ENCODE assay signal across 8 mouse cellular contexts in genomic region chr17:46858749-46859444, GRCm38 (mm10). TPM values are rescaled to one million over a fixed set of nuclear protein-coding genes. Genes with fewer than 3 reads are reported as not detected.
DNase-seq lines count a peak whose midpoint lies in the region; ATAC-seq and TF ChIP-seq lines count a peak whose summit lies in the region.

No protein-coding gene starts in this region.

- H3K9me3 ChIP-seq in liver, embryonic 12.5 days (replicated peaks) = no peaks in the 10 kb centered on the region

- peak overlapping the region; percentile 53 for H3K4me3 ChIP-seq in cerebellum, adult 2 months (replicated peaks; ENCODE audit: insufficient read depth, low read depth, low read length)
- peak overlapping the region; percentile 97 for H3K4me3 ChIP-seq in liver, embryonic 12.5 days

- DNase-seq in cerebellum, adult 2 months = no peak
- DNase-seq in cerebellum, adult 9-10 months = no peak
- DNase-seq in thymus, postnatal 0 days (ENCODE audit: low spot score) = peak; percentile 29
- DNase-seq in thymus, postnatal 14 days = no peak
- no peak for DNase-seq in right cerebral cortex, postnatal 4 days
- no peak for DNase-seq in layer of hippocampus, adult 9-11 months

- H3K27ac ChIP-seq in cerebellum, adult 2 months (ENCODE audit: insufficient read depth, low read length) = no peak overlapping the region
- peak overlapping the region; percentile 99 for H3K27ac ChIP-seq in liver, embryonic 12.5 days

- peak overlapping the region; percentile 100 for H3K9ac ChIP-seq in liver, embryonic 12.5 days

- no peaks in the 10 kb centered on the region for H3K36me3 ChIP-seq in liver, embryonic 12.5 days

- H3K4me1 ChIP-seq in cerebellum, adult 2 months (ENCODE audit: control insufficient read depth, insufficient read depth, low read length) = peaks cover 5% of the 10 kb centered on the region; the same call in 1 of the 2 replicates
- H3K4me1 ChIP-seq in liver, embryonic 12.5 days = peaks cover 33% of the 10 kb centered on the region

- H3K4me2 ChIP-seq in liver, embryonic 12.5 days = peak overlapping the region; percentile 74

- no peak for TF ChIP-seq CTCF in cerebellum, adult 2 months (IDR thresholded peaks at IDR 0.05; ENCODE audit: borderline replicate concordance, insufficient read depth, low read depth, low read length)

- no peak for TF ChIP-seq POLR2A in cerebellum, adult 2 months (IDR thresholded peaks at IDR 0.05; ENCODE audit: borderline replicate concordance, insufficient read depth, low read length)

- ATAC-seq in liver, embryonic 12.5 days = no peak
- ATAC-seq in frontal cortex, adult (ENCODE audit: low TSS enrichment) = no peak

- WGBS in cerebellum, adult 2 months = 16% methylated on average over 9 of the region's 9 CpGs
- 16% methylated on average over 9 of the region's 9 CpGs for WGBS in liver, embryonic 12.5 days (ENCODE audit: insufficient replicate concordance)

- no peaks in the 10 kb centered on the region for H3K27me3 ChIP-seq in cerebellum, adult 2 months (ENCODE audit: control insufficient read depth, insufficient read depth, low read length)
- no peaks in the 10 kb centered on the region for H3K27me3 ChIP-seq in liver, embryonic 12.5 days (replicated peaks)

RNA-seq across cellular contexts. Expression of gene Bicral, which starts 0.6 kb away (rescaled TPM):
- 35.9 and 36.8 TPM in 2 replicates for polyA plus RNA-seq in cerebellum, adult 2 months (2012; rRNA removed)
- 4.5 and 5.6 TPM in 2 replicates for polyA plus RNA-seq in thymus, postnatal 0 days (2015; fragmentation: Nextera tagmentation; extraction: Ambion mirVana)
- 4.8 and 5.2 TPM in 2 replicates for polyA plus RNA-seq in liver, embryonic 12.5 days (2016; fragmentation: Nextera tagmentation; extraction: Ambion mirVana)

RNA-seq across cellular contexts. Expression of gene Tbcc, which starts 31.6 kb away (rescaled TPM):
- polyA plus RNA-seq in cerebellum, adult 2 months (2012; rRNA removed) = 24.9 and 25.3 TPM in 2 replicates
- polyA plus RNA-seq in thymus, postnatal 0 days (2015; fragmentation: Nextera tagmentation; extraction: Ambion mirVana) = 54.1 and 60.3 TPM in 2 replicates
- polyA plus RNA-seq in liver, embryonic 12.5 days (2016; fragmentation: Nextera tagmentation; extraction: Ambion mirVana) = 34.2 and 36.4 TPM in 2 replicates

RNA-seq across cellular contexts. Expression of gene Prph2, which starts 51.4 kb away (rescaled TPM):
- not detected in 2 replicates for polyA plus RNA-seq in cerebellum, adult 2 months (2012; rRNA removed)
- not detected in 2 replicates for polyA plus RNA-seq in thymus, postnatal 0 days (2015; fragmentation: Nextera tagmentation; extraction: Ambion mirVana)
- not detected in 2 replicates for polyA plus RNA-seq in liver, embryonic 12.5 days (2016; fragmentation: Nextera tagmentation; extraction: Ambion mirVana)
